Mouse (Mus musculus): ENCODE measurements around the gene Cth. TPM values are rescaled to one million over a fixed set of nuclear protein-coding genes. Genes with fewer than 3 reads are reported as not detected.

Cth gene
- total RNA-seq, 2 experiments from 2014 or later: 3.6 to 5.0 TPM

DNA sequence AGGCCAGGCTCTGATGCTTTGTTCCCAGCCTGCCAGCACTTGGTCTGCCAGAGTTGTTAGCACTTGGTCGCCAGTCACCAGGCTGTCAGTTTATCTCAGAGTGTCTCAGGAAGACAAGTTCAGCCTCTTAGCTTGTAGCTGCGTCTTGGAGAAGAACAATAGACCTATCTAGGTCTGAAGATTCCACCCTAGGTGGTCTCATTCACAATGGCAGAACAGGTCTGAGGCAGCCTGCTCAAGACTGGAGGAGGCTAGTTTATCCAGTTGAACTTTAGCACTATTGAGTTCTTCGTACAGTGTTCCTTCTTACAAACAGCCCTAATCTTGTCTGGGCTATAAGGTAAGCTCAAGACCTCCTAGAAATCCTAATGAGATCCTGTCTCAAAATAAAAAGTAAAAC is 7.2 kb upstream of the Cth start:
- no peak for TF ChIP-seq CTCF (IDR thresholded peaks at IDR 0.05)
- intact Hi-C loops (cut with DNase I): no loop called here
- no peak overlapping the region for H3K27ac ChIP-seq

DNA sequence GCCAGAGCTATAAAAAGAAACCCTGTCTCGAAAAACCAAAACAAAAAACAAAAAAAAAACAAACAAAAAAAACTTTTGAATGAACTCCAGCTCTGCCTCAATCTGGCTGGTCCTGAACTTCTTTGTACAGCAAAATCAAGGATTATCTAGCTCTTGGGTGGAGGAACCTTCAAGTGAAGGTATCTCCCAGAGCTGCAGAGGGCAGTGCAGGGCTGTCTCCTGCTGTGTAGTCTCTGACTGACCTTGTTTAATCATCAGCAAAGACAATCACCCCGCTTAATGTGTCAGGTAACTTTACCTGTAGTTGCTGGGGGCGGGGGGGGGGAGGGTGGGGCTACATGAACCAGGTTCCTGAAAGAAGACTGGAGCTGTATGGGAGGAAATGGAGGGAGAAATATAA is 6.7 kb upstream of the Cth start:
- H3K27ac ChIP-seq: no peak overlapping the region
- TF ChIP-seq CTCF (IDR thresholded peaks at IDR 0.05): peak; percentile 28; the same call in 1 of the 2 replicates
- H3K4me3 ChIP-seq: no peak overlapping the region
- no peak for DNase-seq
- intact Hi-C loops (cut with DNase I): no loop called here

More for the DNA sequence above, 7.2 kb upstream of the Cth start:
- DNase-seq: no peak
- no peak overlapping the region for H3K4me3 ChIP-seq

DNA sequence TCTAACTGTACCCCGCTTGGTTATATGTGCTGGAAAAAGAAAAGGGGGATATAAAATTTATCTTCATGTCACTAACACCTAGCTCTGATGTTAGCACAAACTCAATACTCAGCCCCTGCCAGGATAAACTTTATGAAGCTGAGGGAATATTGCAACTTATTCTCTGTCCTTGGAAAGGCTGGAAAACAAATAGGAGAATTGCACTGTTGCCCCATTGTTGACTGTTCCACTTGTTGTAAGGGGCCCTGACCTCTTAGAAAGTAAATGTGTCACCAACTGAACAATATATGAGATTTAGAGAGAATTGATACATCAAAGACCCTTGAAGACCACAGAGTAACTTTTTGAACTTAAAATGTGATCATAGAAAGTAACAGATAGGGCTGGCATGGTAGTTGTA is 4.5 kb upstream of the Cth start:
- TF ChIP-seq CTCF (IDR thresholded peaks at IDR 0.05): no peak
- no peak for DNase-seq
- H3K4me3 ChIP-seq: no peak overlapping the region
- no peak overlapping the region for H3K27ac ChIP-seq
- intact Hi-C loops (cut with DNase I): no loop called here

DNA sequence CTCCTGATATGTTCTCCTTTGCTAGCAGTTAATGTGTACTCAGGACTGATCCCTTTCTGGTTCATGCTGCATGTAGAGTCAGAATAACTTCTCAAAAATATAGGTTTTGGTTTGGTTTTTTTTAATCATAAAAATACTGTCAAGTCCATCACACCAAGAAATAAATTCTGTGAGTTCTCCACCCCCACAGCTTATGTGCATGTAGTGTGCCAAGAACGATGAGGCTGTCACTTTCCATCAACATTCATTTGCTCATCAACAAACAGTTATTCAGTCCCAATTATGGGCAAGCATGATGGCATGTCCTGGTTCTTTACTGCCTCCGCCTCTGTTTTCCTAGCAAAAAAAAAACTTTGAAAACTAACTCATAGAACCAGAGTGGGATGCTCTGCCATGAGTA is 3.9 kb upstream of the Cth start:
- no peak for DNase-seq
- intact Hi-C loops (cut with DNase I): no loop called here
- Histone ChIP-seq H3K27ac (no peak overlapping the region), H3K4me3 (no peak overlapping the region)
- no peak for TF ChIP-seq CTCF (IDR thresholded peaks at IDR 0.05)

DNA sequence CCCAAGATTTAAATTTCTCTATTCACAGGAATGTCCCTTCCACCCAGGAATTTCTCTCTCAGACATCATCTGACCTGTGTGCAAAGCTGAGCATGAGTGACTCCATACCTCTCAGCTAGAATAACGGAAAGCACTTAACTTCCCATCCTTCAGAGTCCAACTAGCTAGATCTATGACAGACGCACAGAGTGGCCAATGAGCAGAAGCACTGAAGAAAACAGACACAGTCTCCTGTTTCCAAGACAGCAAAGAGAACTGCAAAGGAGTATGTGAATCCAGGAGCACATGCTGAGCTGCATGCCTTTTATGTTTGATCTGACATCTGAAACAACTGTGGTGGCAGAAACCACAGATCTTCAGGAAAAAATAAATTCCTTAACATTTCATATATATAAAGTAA is 1.9 kb upstream of the Cth start:
- TF ChIP-seq CTCF (IDR thresholded peaks at IDR 0.05): no peak
- Histone ChIP-seq H3K27ac (no peak overlapping the region), H3K4me3 (no peak overlapping the region)
- no peak for DNase-seq
- intact Hi-C loops (cut with DNase I): no loop called here

DNA sequence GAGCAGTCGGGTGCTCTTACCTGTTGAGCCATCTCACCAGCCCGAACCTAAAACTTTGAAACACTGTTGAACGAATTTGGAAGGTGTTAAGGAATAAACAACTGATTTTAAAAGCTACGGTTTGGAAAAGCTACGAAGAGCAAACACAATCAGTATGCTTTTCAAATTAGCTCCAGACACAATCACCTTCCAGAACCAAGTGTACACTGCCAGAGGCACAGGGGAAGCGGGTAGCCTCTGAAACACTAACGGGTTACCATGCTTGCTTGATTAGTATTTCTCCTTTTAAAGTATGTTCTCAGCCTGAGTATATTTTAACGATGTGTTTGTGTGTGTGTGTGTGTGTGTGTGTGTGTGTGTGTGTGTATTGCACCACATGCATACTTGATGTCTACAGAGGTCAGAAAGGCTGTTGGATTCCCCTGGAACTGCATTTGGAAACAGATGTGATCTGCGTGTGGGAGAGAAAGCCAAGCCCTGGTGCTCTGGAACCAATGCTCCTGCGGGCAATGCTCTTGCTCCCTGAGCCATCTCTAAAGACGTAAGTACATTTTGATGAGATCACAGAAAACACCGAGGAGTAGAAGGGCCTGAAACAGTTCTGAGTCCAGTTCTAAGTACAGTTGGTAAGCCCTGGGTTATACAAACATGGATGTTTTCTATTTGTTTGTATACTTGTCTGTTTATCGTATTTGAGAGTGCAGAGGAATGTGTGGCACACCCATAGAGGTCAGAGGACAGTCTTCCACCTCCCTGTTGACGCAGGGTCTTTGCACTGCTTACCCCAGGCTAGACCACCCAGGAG is 1.0 kb upstream of the Cth start:
- Histone ChIP-seq H3K27ac (peak overlapping the region; percentile 94; the same call in 1 of the 2 replicates), H3K4me3 (peak overlapping the region; percentile 19; the same call in 1 of the 2 replicates)
- no peak for TF ChIP-seq CTCF (IDR thresholded peaks at IDR 0.05)
- no peak for DNase-seq
- intact Hi-C loops (cut with DNase I): loop anchor here (1.0 kb wide), 1 partner anchor 20 kb away; no protein-coding TSS in a partner anchor

DNA sequence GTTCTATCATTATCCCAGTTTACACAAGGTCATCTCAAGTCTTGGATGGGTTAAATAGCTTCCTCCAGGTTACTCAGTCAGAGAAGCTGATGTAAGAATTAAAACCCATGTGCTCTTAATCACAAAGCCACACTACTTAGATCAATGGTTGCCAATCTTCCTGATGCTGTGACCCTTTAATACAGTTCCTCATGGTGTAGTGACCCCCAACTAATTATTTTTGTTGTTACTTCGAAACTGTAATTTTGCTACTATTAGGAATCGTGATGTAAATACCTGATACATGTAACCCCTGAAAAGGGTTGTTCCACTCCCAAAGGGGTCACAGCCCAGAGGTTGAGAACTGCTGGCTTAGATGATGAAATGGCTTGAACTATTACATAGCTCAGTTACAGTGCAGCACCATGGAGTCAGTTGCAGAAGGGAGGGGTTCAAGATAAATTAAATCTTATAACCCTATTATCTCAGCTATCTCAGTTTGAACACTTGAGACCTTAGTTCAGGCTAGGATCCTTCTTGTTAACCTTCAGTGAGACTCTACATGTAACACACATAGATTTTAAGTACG is 1.5 kb downstream of the Cth start:
- no peak for TF ChIP-seq CTCF (IDR thresholded peaks at IDR 0.05)
- DNase-seq: no peak
- Histone ChIP-seq H3K4me3 (no peak overlapping the region), H3K27ac (no peak overlapping the region)
- intact Hi-C loops (cut with DNase I): loop anchor here (5.0 kb wide), 1 partner anchor 109 kb away; no protein-coding TSS in a partner anchor

DNA sequence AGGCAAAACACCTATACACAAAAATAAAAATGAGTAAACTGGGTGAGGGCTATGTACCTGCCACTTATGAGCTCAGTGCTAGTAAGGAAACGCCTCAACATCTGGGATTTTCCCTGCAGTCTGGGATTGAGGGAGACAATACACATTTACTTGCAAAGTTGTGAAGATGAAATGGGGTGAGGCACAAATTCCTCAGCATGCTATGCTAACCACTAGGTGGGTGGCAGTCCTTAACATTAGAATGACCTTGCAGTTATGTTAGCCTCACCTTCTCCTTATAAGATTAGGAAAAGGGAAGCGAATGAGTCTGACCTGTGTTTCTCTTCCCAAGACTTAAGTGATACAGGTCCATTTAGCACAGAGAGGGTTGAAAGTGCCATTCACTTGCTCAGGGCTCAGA is 3.5 kb downstream of the Cth start:
- no peak overlapping the region for H3K4me3 ChIP-seq
- DNase-seq: no peak
- intact Hi-C loops (cut with DNase I): loop anchor here (5.0 kb wide), 1 partner anchor 111 kb away; no protein-coding TSS in a partner anchor

DNA sequence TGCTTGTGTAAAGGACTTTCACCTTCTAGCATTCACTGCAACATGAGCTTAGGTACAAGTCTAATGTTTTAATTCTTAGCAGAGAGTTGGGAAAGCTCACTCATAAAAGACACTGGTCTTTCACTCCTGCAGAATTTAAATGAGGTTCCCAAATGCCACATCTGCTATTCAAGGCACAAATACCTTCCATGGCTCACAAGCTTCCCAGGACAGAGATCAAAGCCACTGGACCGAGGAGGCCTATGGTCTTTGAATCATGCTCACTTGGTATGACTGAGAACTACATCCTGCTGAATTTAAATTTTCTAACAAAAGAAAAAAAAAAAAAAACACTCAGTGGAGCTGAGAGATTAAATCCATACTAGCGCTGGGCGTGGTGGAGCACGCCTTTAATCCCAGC is 8.5 kb downstream of the Cth start:
- no peak for DNase-seq
- H3K27ac ChIP-seq: no peak overlapping the region
- no peak overlapping the region for H3K4me3 ChIP-seq
- intact Hi-C loops (cut with DNase I): no loop called here
- TF ChIP-seq CTCF (IDR thresholded peaks at IDR 0.05): no peak

More for the DNA sequence above, 3.5 kb downstream of the Cth start:
- TF ChIP-seq CTCF (IDR thresholded peaks at IDR 0.05): no peak
- no peak overlapping the region for H3K27ac ChIP-seq

DNA sequence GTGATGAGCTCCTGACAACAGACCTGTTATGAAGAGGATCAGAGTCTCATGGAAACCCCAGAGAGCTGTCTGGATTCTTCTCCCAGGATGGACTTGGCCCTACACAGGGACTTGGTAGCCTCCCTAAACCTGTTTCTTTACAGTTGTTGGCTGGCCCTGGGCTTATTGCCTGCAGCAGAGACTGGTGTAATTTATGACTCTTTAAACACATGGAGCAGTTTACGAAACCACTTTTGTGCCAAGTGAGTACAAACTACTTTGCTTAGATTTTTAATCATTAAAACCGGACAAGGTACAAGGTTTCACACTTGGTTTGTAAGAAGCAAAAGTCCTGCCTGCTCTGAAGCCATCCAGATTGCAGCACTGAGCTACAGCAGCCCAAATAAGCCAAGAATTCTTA is 12.7 kb downstream of the Cth start:
- no peak overlapping the region for H3K4me3 ChIP-seq
- no peak overlapping the region for H3K27ac ChIP-seq
- intact Hi-C loops (cut with DNase I): no loop called here
- TF ChIP-seq CTCF (IDR thresholded peaks at IDR 0.05): no peak
- DNase-seq: no peak

DNA sequence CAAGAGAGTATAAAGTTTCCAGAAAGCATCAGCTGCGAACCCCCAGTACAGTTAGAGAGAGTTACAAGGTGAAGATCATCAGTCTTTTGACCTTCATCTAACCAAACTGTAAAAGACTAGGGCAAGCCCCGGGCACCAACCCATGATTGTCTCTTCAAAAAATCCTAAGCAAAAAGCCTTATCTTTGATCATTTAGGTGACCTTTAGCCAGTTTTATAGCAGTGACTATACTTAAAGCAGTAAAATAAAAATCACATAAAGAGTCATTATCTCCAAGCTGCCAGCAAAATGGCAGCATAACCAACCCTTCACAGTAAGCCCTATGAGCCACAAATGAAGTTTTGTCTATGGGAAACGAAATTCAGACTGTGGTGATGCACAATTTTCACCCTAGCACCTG is 14.6 kb downstream of the Cth start:
- no peak overlapping the region for H3K27ac ChIP-seq
- H3K4me3 ChIP-seq: no peak overlapping the region
- intact Hi-C loops (cut with DNase I): no loop called here
- no peak for TF ChIP-seq CTCF (IDR thresholded peaks at IDR 0.05)
- DNase-seq: no peak

DNA sequence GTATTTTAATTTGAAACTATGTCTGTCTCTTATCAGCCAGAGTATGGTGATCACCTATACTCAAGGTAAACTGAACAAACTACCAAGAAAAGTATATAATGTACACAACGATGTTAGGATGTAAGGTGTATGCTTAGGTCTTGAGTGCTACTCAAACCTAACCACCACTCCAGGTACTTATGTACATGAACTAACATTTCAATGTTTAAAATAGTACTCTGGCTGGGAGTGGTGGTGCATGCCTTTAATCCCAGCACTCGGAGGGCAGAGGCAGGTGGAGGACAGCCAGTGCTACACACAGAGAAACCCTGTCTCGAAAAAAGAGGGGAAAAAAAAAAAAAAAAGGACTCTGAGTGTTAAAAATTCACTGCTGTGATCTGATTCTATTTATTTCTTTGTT is 16.7 kb downstream of the Cth start:
- intact Hi-C loops (cut with DNase I): no loop called here
- no peak for TF ChIP-seq CTCF (IDR thresholded peaks at IDR 0.05)
- Histone ChIP-seq H3K4me3 (no peak overlapping the region), H3K27ac (no peak overlapping the region)
- DNase-seq: no peak

DNA sequence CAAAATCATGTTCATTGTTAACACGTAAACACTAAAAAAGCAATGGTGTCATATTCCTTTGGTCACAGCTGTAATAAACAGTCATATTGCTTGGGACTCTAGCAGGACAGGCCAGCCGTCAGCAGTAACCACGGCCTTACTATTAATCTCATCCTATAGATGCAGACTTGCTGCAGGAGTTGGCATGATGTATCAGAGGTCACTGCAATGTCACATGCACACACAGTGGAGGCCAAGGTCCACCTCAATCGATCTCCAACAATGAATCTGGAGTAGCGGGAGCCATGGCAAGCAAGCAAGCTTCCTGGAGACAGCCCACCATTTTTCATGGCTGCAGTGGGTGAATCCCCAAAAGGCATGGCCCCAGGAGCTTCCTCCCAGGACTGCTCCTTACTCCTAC is 23.2 kb downstream of the Cth start:
- intact Hi-C loops (cut with DNase I): no loop called here
- DNase-seq: no peak
- H3K27ac ChIP-seq: no peak overlapping the region
- TF ChIP-seq CTCF (IDR thresholded peaks at IDR 0.05): no peak
- H3K4me3 ChIP-seq: no peak overlapping the region

DNA sequence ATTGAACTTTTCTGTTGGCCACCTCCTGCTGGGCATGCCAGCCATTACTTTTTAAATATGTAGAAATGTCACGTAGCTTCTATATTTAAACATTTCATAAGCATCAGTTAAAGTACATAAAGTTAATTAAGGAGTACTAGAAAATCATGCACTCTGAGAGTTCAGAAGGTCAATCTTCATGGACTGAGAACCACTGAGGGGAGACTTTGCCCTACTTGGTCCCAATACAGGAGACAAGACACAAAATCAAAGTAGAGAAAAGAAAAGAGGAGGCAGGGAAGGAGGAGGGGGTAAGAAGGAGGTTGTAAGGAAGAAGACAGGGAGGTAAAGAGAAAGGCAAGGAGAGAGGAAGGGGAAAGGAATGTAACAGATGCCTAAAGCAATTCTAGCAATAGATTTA is 24.9 kb downstream of the Cth start:
- intact Hi-C loops (cut with DNase I): no loop called here
- no peak for DNase-seq
- TF ChIP-seq CTCF (IDR thresholded peaks at IDR 0.05): no peak
- Histone ChIP-seq H3K27ac (no peak overlapping the region), H3K4me3 (no peak overlapping the region)

All from gastrocnemius, adult 2 months (tissue).